Mouse (Mus musculus) hematopoietic stem cell, adult 5-6 weeks (primary cell): ENCODE measurements at regions not wholly inside any gene's neighbourhood (a gene's known extent, or its start where the extent isn't known, plus 50 kb on each side); places are given as distances from the start of the nearest gene placed in this dataset.

Experiments
- ATAC-seq, 2 experiments: fragments of 125-278 bp in 1 of 2; replicated peaks in 1 of 2; 2 replicates each; pipeline ENCODE4 v1.8.0; 2016 to 2017; ENCODE audit warnings: inconsistent platforms in 2 of 2, mild to moderate bottlenecking in 2 of 2, moderate number of reproducible peaks in 2 of 2, low read depth in 1 of 2, moderate TSS enrichment in 1 of 2; ENCODE audit not compliant: low FRiP score in 2 of 2, poor library complexity in 2 of 2, severe bottlenecking in 2 of 2, insufficient read depth in 1 of 2, low TSS enrichment in 1 of 2

DNA sequence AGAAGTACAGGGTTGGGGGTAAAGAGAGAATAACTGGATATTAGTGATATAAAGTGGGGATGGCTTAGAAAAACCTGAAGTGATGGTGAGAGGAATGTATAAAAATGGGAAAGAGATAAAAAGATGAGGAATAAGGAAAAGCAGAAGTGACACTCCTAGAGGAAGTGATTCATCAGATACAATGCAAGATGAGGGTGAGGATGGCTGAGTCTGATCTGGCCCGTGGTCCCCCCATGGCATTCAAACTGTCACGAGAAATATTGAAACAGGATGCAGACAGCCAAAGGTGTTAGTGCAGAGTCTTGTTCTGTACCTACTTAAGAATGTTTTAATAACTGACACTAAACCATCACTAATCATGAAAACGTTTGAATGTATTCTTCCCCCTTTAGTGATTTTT lies 56.2 kb upstream of the Kitl start:
- no peak for ATAC-seq

DNA sequence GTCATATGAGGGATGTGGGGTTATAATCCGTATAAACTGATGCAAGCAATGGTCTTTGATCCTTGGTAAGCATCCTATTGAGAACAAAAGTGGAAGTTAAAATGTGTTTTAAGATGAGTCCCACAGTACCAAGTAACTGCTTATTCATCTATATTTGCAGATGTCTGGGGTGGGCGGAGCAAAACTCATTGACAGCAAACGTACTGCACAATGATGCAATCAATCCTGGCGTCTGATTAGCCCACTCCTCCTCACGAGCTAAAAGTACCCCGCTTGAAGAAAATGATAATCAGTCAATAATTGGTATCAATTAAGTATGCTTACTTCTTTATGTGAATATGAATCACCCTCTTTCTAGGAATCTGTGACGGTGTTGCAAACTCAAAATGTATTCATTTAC lies 62.9 kb upstream of the Kitl start:
- no peak for ATAC-seq

- ATAC-seq = no peak
Measured at GRCm38 (mm10) chr10:99951718-99952117, 63.7 kb upstream of the Kitl start.

GRCm38 (mm10) chr10:99951316-99951715 lies 64.1 kb upstream of the Kitl start:
- ATAC-seq = no peak

DNA sequence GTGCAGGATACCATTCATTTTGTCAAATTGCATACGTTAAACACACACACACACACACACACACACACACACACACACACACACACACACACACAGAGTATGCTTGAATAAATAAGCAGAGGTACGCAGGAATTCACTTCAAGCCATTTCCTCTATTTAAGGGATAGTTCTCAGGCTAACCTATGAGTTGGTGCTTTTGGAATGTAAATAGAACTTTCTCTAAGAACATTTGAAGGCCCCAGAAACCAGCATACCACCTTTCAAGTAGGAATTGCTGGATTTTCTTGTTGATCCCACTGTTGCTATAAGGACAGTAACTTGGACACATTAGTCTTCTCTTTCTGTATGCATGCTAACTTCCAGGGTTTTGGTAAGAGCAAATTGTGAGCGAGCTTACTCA lies 66.7 kb upstream of the Kitl start:
- no peak for ATAC-seq

DNA sequence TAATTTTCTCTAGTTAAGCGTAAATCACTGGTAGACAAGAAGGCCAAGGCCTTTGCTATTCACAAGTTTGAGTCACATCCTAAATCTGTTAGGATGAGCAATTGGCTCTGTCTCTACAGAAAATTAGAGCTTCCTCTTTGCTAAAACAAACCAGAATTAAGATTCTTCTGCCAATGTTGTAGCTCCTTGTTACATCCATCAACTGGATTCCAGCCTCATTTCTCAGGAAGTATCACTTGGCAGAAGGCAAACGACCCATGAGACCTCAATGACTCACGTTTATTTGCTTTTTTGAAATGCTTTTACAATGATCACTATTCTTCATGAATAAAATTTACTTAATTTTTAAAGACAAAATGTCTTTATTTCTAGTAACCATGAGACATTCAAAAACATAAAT lies 70.0 kb upstream of the Kitl start:
- ATAC-seq = no peak

- peak; percentile 32 to 80 for ATAC-seq
Measured at GRCm38 (mm10) chr10:99941665-99942064, 73.8 kb upstream of the Kitl start.

- no peak for ATAC-seq
Measured at GRCm38 (mm10) chr10:99938901-99939300, 76.5 kb upstream of the Kitl start.

- ATAC-seq = no peak
Measured at GRCm38 (mm10) chr10:99937921-99938618, 77.4 kb upstream of the Kitl start.

DNA sequence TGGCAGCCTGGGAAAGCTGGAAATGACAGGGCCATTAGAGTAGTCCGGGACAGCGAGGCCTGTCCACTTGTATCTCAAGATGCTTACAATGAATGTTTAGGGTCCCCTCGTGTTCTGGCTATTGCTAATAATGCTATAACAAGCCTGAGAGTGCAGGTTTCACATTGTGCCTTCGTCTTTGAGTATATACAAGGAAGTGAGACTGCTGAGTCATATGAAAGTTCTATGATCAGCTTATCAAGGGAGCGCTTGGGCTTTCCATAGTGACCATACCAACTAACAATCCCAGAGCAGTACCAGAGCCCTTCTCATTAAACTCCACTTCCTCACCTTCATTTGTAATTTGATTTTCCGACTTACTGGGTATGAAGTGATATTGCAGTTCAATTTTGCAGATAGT lies 86.2 kb upstream of the Kitl start:
- ATAC-seq = peak in 1 of 2 experiments; percentile 68; a peak in 2 of 4 replicates

DNA sequence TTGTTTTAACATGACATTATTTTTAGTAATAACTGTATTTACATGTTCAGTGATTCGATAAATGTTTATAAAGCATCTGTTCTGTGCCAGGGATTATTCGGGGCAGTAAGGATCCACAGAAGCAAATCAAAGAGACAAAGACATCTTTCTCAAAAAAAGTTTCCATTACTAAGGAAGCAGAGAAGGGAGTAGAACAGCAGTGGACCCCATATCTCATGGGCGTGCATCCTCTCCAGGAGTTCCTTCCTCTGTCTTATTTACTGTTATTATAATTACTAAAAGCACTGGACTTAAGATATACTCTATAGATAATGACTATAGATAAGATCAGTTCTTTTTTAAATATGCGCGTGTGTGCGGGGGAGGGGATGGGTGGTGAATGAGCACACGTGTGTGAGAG lies 87.5 kb upstream of the Kitl start:
- ATAC-seq = no peak

GRCm38 (mm10) chr10:99926327-99926954 lies 89.0 kb upstream of the Kitl start:
- ATAC-seq = peak; percentile 38 to 57; a peak in 3 of 4 replicates

GRCm38 (mm10) chr10:99924541-99924940 lies 90.9 kb upstream of the Kitl start:
- ATAC-seq = no peak

- ATAC-seq = no peak
Measured at GRCm38 (mm10) chr10:99919925-99920324, 95.5 kb upstream of the Kitl start.

DNA sequence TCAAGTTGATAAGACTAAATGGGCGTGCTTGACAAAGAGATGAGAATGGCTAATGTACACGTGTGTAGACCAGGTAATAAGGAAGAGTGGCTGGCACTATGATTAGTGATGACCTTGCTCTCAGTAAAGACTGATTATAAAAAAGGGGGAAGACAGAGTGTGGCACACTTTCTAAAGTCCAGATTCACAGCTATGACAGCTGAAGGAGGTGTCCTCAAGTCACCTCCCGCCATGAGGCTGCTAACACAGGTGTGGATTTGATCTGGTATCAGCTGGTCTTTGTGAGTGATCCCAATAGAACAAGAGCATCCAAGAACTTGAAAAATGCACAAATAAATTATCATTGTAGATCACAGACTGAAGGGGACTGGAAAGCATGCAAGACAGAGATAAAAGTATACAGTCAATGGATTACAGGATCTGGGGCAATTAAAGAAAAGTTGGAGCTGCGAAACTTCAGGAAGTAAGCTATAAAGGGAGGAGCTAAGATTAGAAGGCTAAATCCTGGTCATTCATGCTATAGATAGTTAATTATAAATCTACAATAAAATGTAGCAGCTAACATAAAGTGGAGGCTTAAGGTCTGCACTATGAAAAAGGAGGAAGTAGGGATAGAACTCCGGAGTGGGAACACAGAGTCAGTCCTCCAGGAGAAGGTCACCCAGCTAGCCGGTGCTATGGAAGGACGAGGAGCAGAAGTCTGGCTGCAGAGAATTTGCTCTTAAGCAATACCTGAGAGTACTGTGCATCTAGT lies 96.7 kb upstream of the Kitl start:
- no peak for ATAC-seq

DNA sequence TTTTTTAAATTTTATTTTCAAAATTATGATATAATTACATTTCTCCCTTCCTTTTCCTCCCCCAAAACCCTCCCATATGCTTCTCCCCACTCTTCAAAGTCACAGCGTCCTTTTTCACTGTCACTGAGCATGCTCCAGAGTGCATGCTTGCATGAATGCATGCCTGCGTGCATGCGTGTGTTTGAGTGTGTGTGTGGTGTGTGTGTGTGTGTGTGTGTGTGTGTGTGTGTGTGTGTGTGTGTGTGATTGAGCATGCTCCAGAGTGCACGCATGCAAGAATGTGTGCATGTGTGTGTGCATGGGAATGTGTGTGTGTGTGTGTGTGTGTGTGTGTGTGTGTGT lies 101.6 kb upstream of the Kitl start:
- no peak for ATAC-seq

- ATAC-seq = peak in 1 of 2 experiments; percentile 46; a peak in 2 of 4 replicates
Measured at GRCm38 (mm10) chr10:99913001-99913845, 102.2 kb upstream of the Kitl start.
